Mouse (Mus musculus) cerebellum, adult 9-11 months (tissue): ENCODE measurements around the gene Dscam.

Experiments used
- DNase-seq: peaks from one replicate; pipeline ENCODE4 v3.0.0; 2022

Dscam gene

GRCm38 (mm10) chr16:96629623-96630022 lies 540.9 kb downstream of the Dscam start:
- no peak for DNase-seq

GRCm38 (mm10) chr16:96625468-96625867 lies 545.1 kb downstream of the Dscam start:
- DNase-seq, result no peak

GRCm38 (mm10) chr16:96624570-96625411 lies 545.8 kb downstream of the Dscam start:
- no peak for DNase-seq

GRCm38 (mm10) chr16:96620861-96621260 lies 549.7 kb downstream of the Dscam start:
- DNase-seq, result peak; percentile 68

- peak; percentile 92 for DNase-seq
Observed at GRCm38 (mm10) chr16:96620402-96620801, 550.1 kb downstream of the Dscam start.

GRCm38 (mm10) chr16:96617772-96618171 lies 552.8 kb downstream of the Dscam start:
- no peak for DNase-seq

- no peak for DNase-seq
Observed at GRCm38 (mm10) chr16:96613275-96613674, 557.3 kb downstream of the Dscam start.

GRCm38 (mm10) chr16:96610806-96611205 lies 559.7 kb downstream of the Dscam start:
- no peak for DNase-seq

- DNase-seq, result no peak
Observed at GRCm38 (mm10) chr16:96602206-96602605, 568.3 kb downstream of the Dscam start.

GRCm38 (mm10) chr16:96600791-96601190 lies 569.8 kb downstream of the Dscam start:
- no peak for DNase-seq

- DNase-seq, result no peak
Observed at GRCm38 (mm10) chr16:96599401-96600060, 571.0 kb downstream of the Dscam start.

- no peak for DNase-seq
Observed at GRCm38 (mm10) chr16:96575841-96576240, 594.7 kb downstream of the Dscam start.

- DNase-seq, result no peak
Observed at GRCm38 (mm10) chr16:96567428-96567827, 603.1 kb downstream of the Dscam start.

GRCm38 (mm10) chr16:96563350-96564257 lies 606.9 kb downstream of the Dscam start:
- DNase-seq, result no peak

- no peak for DNase-seq
Observed at GRCm38 (mm10) chr16:96559796-96560195, 610.8 kb downstream of the Dscam start.

- no peak for DNase-seq
Observed at GRCm38 (mm10) chr16:96558341-96558740, 612.2 kb downstream of the Dscam start.

GRCm38 (mm10) chr16:96556621-96557020 lies 613.9 kb downstream of the Dscam start:
- no peak for DNase-seq

- no peak for DNase-seq
Observed at GRCm38 (mm10) chr16:96555412-96555811, 615.1 kb downstream of the Dscam start.

GRCm38 (mm10) chr16:96552680-96553079 lies 617.9 kb downstream of the Dscam start:
- no peak for DNase-seq

GRCm38 (mm10) chr16:96541056-96541455 lies 629.5 kb downstream of the Dscam start:
- DNase-seq, result no peak
